In genomic region chr6:32444393-32444792, GRCm38 (mm10) we compare ENCODE assay signal across 22 mouse cellular contexts.
DNase-seq lines count a peak whose midpoint lies in the region; ATAC-seq lines count a peak whose summit lies in the region.
"Had no signal": no experiment of that assay in that cellular context is flagged by ENCODE, and none has a peak within 500 bp of the region (broad histone marks: within the 10 kb centered on the region; RNA-seq: fewer than 3 reads in every experiment).

No protein-coding gene starts in this region.

- ATAC-seq in forebrain, embryonic 16.5 days: peak; percentile 61; the same call in 1 of the 2 replicates
- ATAC-seq in forebrain, embryonic 13.5 days: no peak
- ATAC-seq in midbrain, embryonic 14.5 days (ENCODE audit: low FRiP score, low TSS enrichment): no peak
- no peak for ATAC-seq in midbrain, embryonic 11.5 days (ENCODE audit: low FRiP score)
- ATAC-seq: forebrain, embryonic 15.5 days; intestine, postnatal 0 days; liver, embryonic 12.5 days had no signal

- H3K9ac ChIP-seq in forebrain, embryonic 16.5 days (replicated peaks; ENCODE audit: low read depth, low read length): no peak overlapping the region
- H3K9ac ChIP-seq in forebrain, embryonic 13.5 days: no peak overlapping the region
- H3K9ac ChIP-seq in midbrain, embryonic 14.5 days (replicated peaks; ENCODE audit: low read length): no peak overlapping the region
- no peak overlapping the region for H3K9ac ChIP-seq in midbrain, embryonic 11.5 days (ENCODE audit: low read length)
- H3K9ac ChIP-seq: embryonic facial prominence, embryonic 15.5 days; forebrain, embryonic 15.5 days; liver, embryonic 12.5 days; lung, embryonic 15.5 days had no signal

- peak; percentile 65 for DNase-seq in midbrain, embryonic 14.5 days
- DNase-seq in midbrain, embryonic 11.5 days (ENCODE audit: low spot score, missing footprints): no peak
- DNase-seq in forelimb bud, embryonic 11.5 days (ENCODE audit: low read depth, low spot score): peak; percentile 67
- DNase-seq in urinary bladder, postnatal 10 days (ENCODE audit: low spot score): no peak
- DNase-seq in gastrocnemius, adult 8-10 months (ENCODE audit: low spot score in 2 of 2): no peak
- no peak for DNase-seq in right cerebral cortex, postnatal 25 days
- DNase-seq: cerebellum, adult 8-10 months; gastrocnemius, postnatal 25 days; heart, postnatal 4 days; right cerebral cortex, adult 18-20 months; spleen, adult 18-20 months; thymus, postnatal 14 days had no signal

- H3K9me3 ChIP-seq in forebrain, embryonic 16.5 days (ENCODE audit: control insufficient read depth, low read length): no peaks in the 10 kb centered on the region
- no peaks in the 10 kb centered on the region for H3K9me3 ChIP-seq in forebrain, embryonic 13.5 days (replicated peaks)
- H3K9me3 ChIP-seq in midbrain, embryonic 14.5 days (ENCODE audit: control insufficient read depth, low read length): no peaks in the 10 kb centered on the region
- no peaks in the 10 kb centered on the region for H3K9me3 ChIP-seq in midbrain, embryonic 11.5 days (ENCODE audit: control insufficient read depth, low read length)
- H3K9me3 ChIP-seq: embryonic facial prominence, embryonic 15.5 days; forebrain, embryonic 15.5 days; liver, embryonic 12.5 days; lung, embryonic 15.5 days had no signal

- no peak overlapping the region for H3K4me3 ChIP-seq in forebrain, embryonic 16.5 days (replicated peaks; ENCODE audit: low read length)
- no peak overlapping the region for H3K4me3 ChIP-seq in forebrain, embryonic 13.5 days
- no peak overlapping the region for H3K4me3 ChIP-seq in midbrain, embryonic 14.5 days (replicated peaks; ENCODE audit: low read depth, low read length)
- H3K4me3 ChIP-seq in midbrain, embryonic 11.5 days (ENCODE audit: low read depth, low read length): no peak overlapping the region
- H3K4me3 ChIP-seq: embryonic facial prominence, embryonic 15.5 days; forebrain, embryonic 15.5 days; liver, embryonic 12.5 days; lung, embryonic 15.5 days; myocyte had no signal

- H3K27ac ChIP-seq in forebrain, embryonic 16.5 days (ENCODE audit: low read length): no peak overlapping the region
- H3K27ac ChIP-seq in forebrain, embryonic 13.5 days: no peak overlapping the region
- H3K27ac ChIP-seq in midbrain, embryonic 14.5 days (replicated peaks; ENCODE audit: low read depth, low read length): no peak overlapping the region
- H3K27ac ChIP-seq in midbrain, embryonic 11.5 days (ENCODE audit: low read depth, low read length): no peak overlapping the region
- H3K27ac ChIP-seq: embryonic facial prominence, embryonic 15.5 days; forebrain, embryonic 15.5 days; kidney, postnatal 0 days; liver, embryonic 12.5 days; lung, embryonic 15.5 days had no signal

- no peak overlapping the region for H3K4me2 ChIP-seq in forebrain, embryonic 16.5 days (ENCODE audit: low read length)
- no peak overlapping the region for H3K4me2 ChIP-seq in forebrain, embryonic 13.5 days
- H3K4me2 ChIP-seq in midbrain, embryonic 14.5 days (ENCODE audit: low read length): no peak overlapping the region
- no peak overlapping the region for H3K4me2 ChIP-seq in midbrain, embryonic 11.5 days
- H3K4me2 ChIP-seq: embryonic facial prominence, embryonic 15.5 days; forebrain, embryonic 15.5 days; heart, embryonic 11.5 days; liver, embryonic 12.5 days; lung, embryonic 15.5 days had no signal

- H3K4me1 ChIP-seq in forebrain, embryonic 16.5 days (replicated peaks; ENCODE audit: control insufficient read depth, insufficient read depth, low read length): peaks cover 8% of the 10 kb centered on the region
- peaks cover 14% of the 10 kb centered on the region for H3K4me1 ChIP-seq in forebrain, embryonic 13.5 days
- 0 out of 2 replicates have a peak, but pooled peaks cover 3% of the 10 kb centered on the region for H3K4me1 ChIP-seq in midbrain, embryonic 14.5 days (ENCODE audit: control insufficient read depth, insufficient read depth, low read length)
- H3K4me1 ChIP-seq in midbrain, embryonic 11.5 days (ENCODE audit: control insufficient read depth, insufficient read depth, low read length): no peaks in the 10 kb centered on the region
- H3K4me1 ChIP-seq: embryonic facial prominence, embryonic 15.5 days; liver, embryonic 12.5 days; lung, embryonic 15.5 days had no signal

- 62% methylated on average over 2 of the region's 2 CpGs for WGBS in forebrain, embryonic 16.5 days
- 74% methylated on average over 2 of the region's 2 CpGs for WGBS in forebrain, embryonic 13.5 days
- WGBS in midbrain, embryonic 14.5 days: 81% methylated on average over 2 of the region's 2 CpGs
- 84% methylated on average over 2 of the region's 2 CpGs for WGBS in midbrain, embryonic 11.5 days

- no peaks in the 10 kb centered on the region for H3K36me3 ChIP-seq in forebrain, embryonic 16.5 days (ENCODE audit: control insufficient read depth, insufficient read depth)
- H3K36me3 ChIP-seq in forebrain, embryonic 13.5 days (ENCODE audit: poor library complexity, severe bottlenecking): no peaks in the 10 kb centered on the region
- no peaks in the 10 kb centered on the region for H3K36me3 ChIP-seq in midbrain, embryonic 14.5 days (ENCODE audit: control insufficient read depth, insufficient read depth, low read length)
- no peaks in the 10 kb centered on the region for H3K36me3 ChIP-seq in midbrain, embryonic 11.5 days (ENCODE audit: control insufficient read depth, insufficient read depth, low read length)
- H3K36me3 ChIP-seq: embryonic facial prominence, embryonic 15.5 days; forebrain, embryonic 15.5 days; liver, embryonic 12.5 days; lung, embryonic 15.5 days had no signal

- no peaks in the 10 kb centered on the region for H3K27me3 ChIP-seq in forebrain, embryonic 16.5 days (replicated peaks; ENCODE audit: control insufficient read depth, insufficient read depth, low read length)
- H3K27me3 ChIP-seq in forebrain, embryonic 13.5 days: no peaks in the 10 kb centered on the region
- no peaks in the 10 kb centered on the region for H3K27me3 ChIP-seq in midbrain, embryonic 14.5 days (ENCODE audit: control insufficient read depth, insufficient read depth, low read length)
- H3K27me3 ChIP-seq in midbrain, embryonic 11.5 days (ENCODE audit: control insufficient read depth, insufficient read depth, low read length): no peaks in the 10 kb centered on the region
- H3K27me3 ChIP-seq: embryonic facial prominence, embryonic 15.5 days; forebrain, embryonic 15.5 days; lung, embryonic 15.5 days had no signal

Comparison
In these comparisons a context has a peak if more than half of its experiments do, and no peak if none do; other contexts are left out.
1. DNase-seq: peak in midbrain, embryonic 14.5 days (single experiment) and forelimb bud, embryonic 11.5 days (single experiment); none in midbrain, embryonic 11.5 days (single experiment), urinary bladder, postnatal 10 days (single experiment), gastrocnemius, adult 8-10 months (0 of 2) and right cerebral cortex, postnatal 25 days (single experiment).